Mouse (Mus musculus): ENCODE results near the gene Ube4a. TPM values are rescaled to one million over a fixed set of nuclear protein-coding genes. Genes with fewer than 3 reads are reported as not detected.

Ube4a gene
- total and polyA plus RNA-seq, 3 experiments = 8.4 to 39.6 (median 36.1) TPM

DNA sequence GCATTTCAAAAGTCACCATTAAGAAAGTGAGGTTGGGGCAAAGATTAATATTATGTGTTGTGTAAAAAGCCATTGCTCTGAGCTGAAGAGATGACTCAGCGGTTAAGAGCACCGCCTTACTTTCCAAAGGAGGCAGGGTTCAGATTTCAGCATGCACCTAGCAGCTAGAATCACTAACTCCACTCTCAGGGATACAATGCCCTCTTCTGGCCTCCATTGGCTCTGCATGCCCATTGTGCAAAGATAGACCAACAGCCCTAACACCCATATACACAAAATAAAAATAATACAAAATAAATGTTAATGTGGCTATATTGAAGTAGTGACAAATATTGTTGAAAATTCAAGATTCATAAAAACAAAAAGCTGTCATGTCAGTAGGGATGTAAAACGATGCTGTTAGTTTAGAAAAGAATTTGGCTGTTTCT lies 1.4 kb upstream of the Ube4a start:
- peaks cover 2% of the 10 kb centered on the region for H3K4me1 ChIP-seq (ENCODE audit: control insufficient read depth, insufficient read depth, low read length)
- H3K27ac ChIP-seq = peak overlapping the region; percentile 93
- no peak overlapping the region for H3K9ac ChIP-seq (ENCODE audit: low read depth, low read length)
- no peak for TF ChIP-seq POLR2A (IDR thresholded peaks at IDR 0.05; ENCODE audit: insufficient read depth, low read depth, low read length)
- peak; percentile 96 for TF ChIP-seq CTCF (IDR thresholded peaks at IDR 0.05)
- peak; percentile 76 for TF ChIP-seq EP300 (IDR thresholded peaks at IDR 0.05; ENCODE audit: insufficient read depth, low read depth, low read length)
- intact Hi-C loops (cut with DNase I) = loop anchor here (1.0 to 5.0 kb wide), 3 partner anchors 85 to 132 kb away; partner anchors contain the start of gene Kmt2a
- 20% methylated on average over 3 of the region's 3 CpGs for whole genome bisulfite sequencing
- no peaks in the 10 kb centered on the region for H3K27me3 ChIP-seq (ENCODE audit: control insufficient read depth, insufficient read depth, low read length)
- H3K4me3 ChIP-seq = no peak overlapping the region
- peaks cover 11% of the 10 kb centered on the region for H3K36me3 ChIP-seq (ENCODE audit: control insufficient read depth, insufficient read depth, low read length)
- H3K79me2 ChIP-seq (replicated peaks; ENCODE audit: control insufficient read depth, insufficient read depth, low read length) = no peaks in the 10 kb centered on the region
- peak; percentile 80 to 82 for DNase-seq

GRCm38 (mm10) chr9:44965833-44966466 lies 550 bp upstream of the Ube4a start:
- intact Hi-C loops (cut with DNase I) = loop anchor here (2.0 to 5.0 kb wide), 3 partner anchors 45 to 125 kb away; partner anchors contain the start of genes Atp5l and Kmt2a
- Histone ChIP-seq H3K4me3 (peak overlapping the region; percentile 92), H3K4me1 (ENCODE audit: control insufficient read depth, insufficient read depth, low read length) (peaks cover 2% of the 10 kb centered on the region), H3K36me3 (ENCODE audit: control insufficient read depth, insufficient read depth, low read length) (peaks cover 11% of the 10 kb centered on the region), H3K27ac (peak overlapping the region; percentile 93), H3K79me2 (replicated peaks; ENCODE audit: control insufficient read depth, insufficient read depth, low read length) (peaks cover 4% of the 10 kb centered on the region; the same call in 1 of the 2 replicates), H3K9ac (ENCODE audit: low read depth, low read length) (peak overlapping the region; percentile 63), H3K27me3 (ENCODE audit: control insufficient read depth, insufficient read depth, low read length) (no peaks in the 10 kb centered on the region)
- no peak for TF ChIP-seq EP300 (IDR thresholded peaks at IDR 0.05; ENCODE audit: insufficient read depth, low read depth, low read length)
- no peak for TF ChIP-seq CTCF (IDR thresholded peaks at IDR 0.05)
- no peak for TF ChIP-seq POLR2A (IDR thresholded peaks at IDR 0.05; ENCODE audit: insufficient read depth, low read depth, low read length)
- WGBS = 14% methylated on average over 10 of the region's 10 CpGs
- no peak for DNase-seq

GRCm38 (mm10) chr9:44954432-44954831 lies 11.0 kb downstream of the Ube4a start:
- WGBS = 94% methylated on average over 3 of the region's 3 CpGs
- Histone ChIP-seq H3K27me3 (ENCODE audit: control insufficient read depth, insufficient read depth, low read length) (no peaks in the 10 kb centered on the region), H3K4me3 (no peak overlapping the region), H3K79me2 (replicated peaks; ENCODE audit: control insufficient read depth, insufficient read depth, low read length) (no peaks in the 10 kb centered on the region; the same call in 1 of the 2 replicates), H3K9ac (ENCODE audit: low read depth, low read length) (no peak overlapping the region), H3K36me3 (ENCODE audit: control insufficient read depth, insufficient read depth, low read length) (no peaks in the 10 kb centered on the region; the same call in none of the 2 replicates), H3K4me1 (ENCODE audit: control insufficient read depth, insufficient read depth, low read length) (no peaks in the 10 kb centered on the region), H3K27ac (no peak overlapping the region)
- DNase-seq = no peak
- TF ChIP-seq CTCF (IDR thresholded peaks at IDR 0.05) (no peak), POLR2A (IDR thresholded peaks at IDR 0.05; ENCODE audit: insufficient read depth, low read depth, low read length) (no peak), EP300 (IDR thresholded peaks at IDR 0.05; ENCODE audit: insufficient read depth, low read depth, low read length) (no peak)
- intact Hi-C loops (cut with DNase I) = no loop called here

- Histone ChIP-seq H3K79me2 (replicated peaks; ENCODE audit: control insufficient read depth, insufficient read depth, low read length) (no peaks in the 10 kb centered on the region), H3K36me3 (ENCODE audit: control insufficient read depth, insufficient read depth, low read length) (peaks cover 13% of the 10 kb centered on the region), H3K9ac (ENCODE audit: low read depth, low read length) (no peak overlapping the region), H3K27ac (no peak overlapping the region), H3K4me3 (no peak overlapping the region), H3K4me1 (ENCODE audit: control insufficient read depth, insufficient read depth, low read length) (peaks cover 1% of the 10 kb centered on the region; the same call in 1 of the 2 replicates), H3K27me3 (ENCODE audit: control insufficient read depth, insufficient read depth, low read length) (no peaks in the 10 kb centered on the region)
- no peak for DNase-seq
- 94% methylated on average over 5 of the region's 5 CpGs for WGBS
- no peak for TF ChIP-seq CTCF (IDR thresholded peaks at IDR 0.05)
- TF ChIP-seq EP300 (IDR thresholded peaks at IDR 0.05; ENCODE audit: insufficient read depth, low read depth, low read length) = no peak
- no peak for TF ChIP-seq POLR2A (IDR thresholded peaks at IDR 0.05; ENCODE audit: insufficient read depth, low read depth, low read length)
- intact Hi-C loops (cut with DNase I) = no loop called here
These were observed 17.6 kb downstream of the Ube4a start for GRCm38 (mm10) chr9:44947836-44948235.

- H3K4me3 ChIP-seq = no peak overlapping the region
- H3K4me1 ChIP-seq (ENCODE audit: control insufficient read depth, insufficient read depth, low read length) = peaks cover 2% of the 10 kb centered on the region; the same call in 1 of the 2 replicates
- peaks cover 15% of the 10 kb centered on the region for H3K36me3 ChIP-seq (ENCODE audit: control insufficient read depth, insufficient read depth, low read length)
- H3K27ac ChIP-seq = peak overlapping the region; percentile 8; the same call in 1 of the 2 replicates
- peak in 1 of 2 experiments; percentile 27 for DNase-seq
- no peak overlapping the region for H3K9ac ChIP-seq (ENCODE audit: low read depth, low read length)
- 87% methylated on average over 7 of the region's 7 CpGs for WGBS
- TF ChIP-seq POLR2A (IDR thresholded peaks at IDR 0.05; ENCODE audit: insufficient read depth, low read depth, low read length) = no peak
- TF ChIP-seq CTCF (IDR thresholded peaks at IDR 0.05) = no peak
- TF ChIP-seq EP300 (IDR thresholded peaks at IDR 0.05; ENCODE audit: insufficient read depth, low read depth, low read length) = no peak
- intact Hi-C loops (cut with DNase I) = no loop called here
- H3K27me3 ChIP-seq (ENCODE audit: control insufficient read depth, insufficient read depth, low read length) = no peaks in the 10 kb centered on the region
- H3K79me2 ChIP-seq (replicated peaks; ENCODE audit: control insufficient read depth, insufficient read depth, low read length) = no peaks in the 10 kb centered on the region
These were observed 19.2 kb downstream of the Ube4a start for GRCm38 (mm10) chr9:44946185-44946695.

DNA sequence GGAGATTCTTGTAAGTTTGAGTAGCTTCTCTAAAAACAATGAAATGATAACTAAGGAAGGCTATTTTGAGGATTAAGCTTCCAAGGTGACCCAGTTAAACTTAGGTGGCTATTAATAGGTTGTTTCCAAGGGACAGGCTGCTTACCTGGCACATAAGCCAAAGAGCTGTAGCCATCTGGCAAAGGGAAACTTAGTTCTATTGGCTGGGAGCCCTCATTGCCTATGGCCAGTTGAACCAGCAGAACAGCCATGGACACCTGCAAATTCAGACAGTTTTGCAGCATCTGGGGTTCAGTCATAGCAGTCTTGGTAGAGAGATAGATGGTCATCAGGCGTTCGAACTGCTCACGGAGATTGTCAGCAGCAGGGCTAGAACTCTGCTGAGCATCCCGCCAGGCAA lies 23.0 kb downstream of the Ube4a start:
- H3K79me2 ChIP-seq (replicated peaks; ENCODE audit: control insufficient read depth, insufficient read depth, low read length) = no peaks in the 10 kb centered on the region
- peak in 1 of 2 experiments; percentile 56 for DNase-seq
- TF ChIP-seq CTCF (IDR thresholded peaks at IDR 0.05) = no peak
- TF ChIP-seq POLR2A (IDR thresholded peaks at IDR 0.05; ENCODE audit: insufficient read depth, low read depth, low read length) = 0 out of 2 replicates have a peak, but pooled peaks have one; percentile 20
- TF ChIP-seq EP300 (IDR thresholded peaks at IDR 0.05; ENCODE audit: insufficient read depth, low read depth, low read length) = no peak
- H3K9ac ChIP-seq (ENCODE audit: low read depth, low read length) = no peak overlapping the region
- no peak overlapping the region for H3K4me3 ChIP-seq
- H3K4me1 ChIP-seq (ENCODE audit: control insufficient read depth, insufficient read depth, low read length) = peaks cover 2% of the 10 kb centered on the region; the same call in 1 of the 2 replicates
- intact Hi-C loops (cut with DNase I) = no loop called here
- H3K27ac ChIP-seq = peak overlapping the region; percentile 94
- no peaks in the 10 kb centered on the region for H3K27me3 ChIP-seq (ENCODE audit: control insufficient read depth, insufficient read depth, low read length)
- peaks cover 23% of the 10 kb centered on the region for H3K36me3 ChIP-seq (ENCODE audit: control insufficient read depth, insufficient read depth, low read length)
- WGBS = 70% methylated on average over 4 of the region's 4 CpGs
